ENCODE assay signal across 9 mouse cellular contexts in genomic region chr12:34906376-34906703, GRCm38 (mm10). TPM values are rescaled to one million over a fixed set of nuclear protein-coding genes. Genes with fewer than 3 reads are reported as not detected.
A peak's percentile ranks its signal among the peaks of the same experiment; 100 is the strongest.
DNase-seq lines count a peak whose midpoint lies in the region; ATAC-seq and TF ChIP-seq lines count a peak whose summit lies in the region.
"Had no signal": no experiment of that assay in that cellular context is flagged by ENCODE, and none has a peak within 500 bp of the region (broad histone marks: within the 10 kb centered on the region; RNA-seq: fewer than 3 reads in every experiment).

No protein-coding gene starts in this region.

- H3K9me3 ChIP-seq in heart, embryonic 11.5 days (replicated peaks; ENCODE audit: control insufficient read depth, low read length): no peaks in the 10 kb centered on the region
- no peaks in the 10 kb centered on the region for H3K9me3 ChIP-seq in ES-Bruce4 (replicated peaks; ENCODE audit: control insufficient read depth, insufficient read depth, low read length, poor library complexity, severe bottlenecking)
- H3K9me3 ChIP-seq in forebrain, postnatal 0 days (ENCODE audit: low read length): no peaks in the 10 kb centered on the region
- no peaks in the 10 kb centered on the region for H3K9me3 ChIP-seq in liver, embryonic 16.5 days (replicated peaks; ENCODE audit: control insufficient read depth, low read length)

- H3K9ac ChIP-seq in heart, embryonic 11.5 days (ENCODE audit: low read depth, low read length): peak overlapping the region; percentile 65
- H3K9ac ChIP-seq in ES-Bruce4 (ENCODE audit: low read depth, poor library complexity, severe bottlenecking): peak overlapping the region; percentile 75
- peak overlapping the region; percentile 84 for H3K9ac ChIP-seq in forebrain, postnatal 0 days
- no peak overlapping the region for H3K9ac ChIP-seq in liver, embryonic 16.5 days (ENCODE audit: low read depth, low read length)

- H3K4me3 ChIP-seq in heart, embryonic 11.5 days (ENCODE audit: low read depth, low read length): peak overlapping the region; percentile 71
- peak overlapping the region; percentile 86 for H3K4me3 ChIP-seq in ES-Bruce4 (ENCODE audit: low read depth, low read length)
- H3K4me3 ChIP-seq in forebrain, postnatal 0 days (ENCODE audit: low read depth, low read length): peak overlapping the region; percentile 82
- H3K4me3 ChIP-seq in liver, embryonic 16.5 days (ENCODE audit: low read depth, low read length): peak overlapping the region; percentile 54

- no peaks in the 10 kb centered on the region for H3K4me1 ChIP-seq in heart, embryonic 11.5 days (ENCODE audit: control insufficient read depth, insufficient read depth, low read length)
- no peaks in the 10 kb centered on the region for H3K4me1 ChIP-seq in ES-Bruce4 (ENCODE audit: control insufficient read depth, insufficient read depth, low read length)
- no peaks in the 10 kb centered on the region for H3K4me1 ChIP-seq in forebrain, postnatal 0 days (ENCODE audit: insufficient read depth)
- H3K4me1 ChIP-seq in liver, embryonic 16.5 days (ENCODE audit: control insufficient read depth, low read depth, low read length): no peaks in the 10 kb centered on the region

- peaks cover 9% of the 10 kb centered on the region for H3K27me3 ChIP-seq in heart, embryonic 11.5 days (ENCODE audit: control insufficient read depth, insufficient read depth, low read length)
- no peaks in the 10 kb centered on the region for H3K27me3 ChIP-seq in ES-Bruce4 (ENCODE audit: control insufficient read depth, insufficient read depth, low read length, poor library complexity, severe bottlenecking)
- no peaks in the 10 kb centered on the region for H3K27me3 ChIP-seq in forebrain, postnatal 0 days (ENCODE audit: insufficient read depth, low read length)
- peaks cover 28% of the 10 kb centered on the region for H3K27me3 ChIP-seq in liver, embryonic 16.5 days (ENCODE audit: control insufficient read depth, insufficient read depth, low read depth, low read length)

- TF ChIP-seq POLR2A in ES-Bruce4 (IDR thresholded peaks at IDR 0.05; ENCODE audit: insufficient read depth, low read length): no peak

- H3K36me3 ChIP-seq in heart, embryonic 11.5 days (ENCODE audit: control insufficient read depth, insufficient read depth, low read length): no peaks in the 10 kb centered on the region
- no peaks in the 10 kb centered on the region for H3K36me3 ChIP-seq in ES-Bruce4 (ENCODE audit: control insufficient read depth, insufficient read depth, low read length, poor library complexity, severe bottlenecking)
- no peaks in the 10 kb centered on the region for H3K36me3 ChIP-seq in forebrain, postnatal 0 days (ENCODE audit: insufficient read depth)
- no peaks in the 10 kb centered on the region for H3K36me3 ChIP-seq in liver, embryonic 16.5 days (ENCODE audit: control insufficient read depth, insufficient read depth)
- H3K36me3 ChIP-seq: G1E had no signal

- no peak overlapping the region for H3K27ac ChIP-seq in heart, embryonic 11.5 days (ENCODE audit: low read depth, low read length)
- no peak overlapping the region for H3K27ac ChIP-seq in ES-Bruce4 (ENCODE audit: insufficient read depth, low read length)
- peak overlapping the region; percentile 76; the same call in 1 of the 2 replicates for H3K27ac ChIP-seq in forebrain, postnatal 0 days (ENCODE audit: low read depth, low read length)
- H3K27ac ChIP-seq in liver, embryonic 16.5 days (ENCODE audit: low read length): no peak overlapping the region

- TF ChIP-seq CTCF in ES-Bruce4 (IDR thresholded peaks at IDR 0.05; ENCODE audit: low read depth, low read length): no peak
- TF ChIP-seq CTCF in forebrain, postnatal 0 days (IDR thresholded peaks at IDR 0.05; ENCODE audit: low read depth): no peak

- WGBS in heart, embryonic 11.5 days (ENCODE audit: insufficient replicate concordance): 0% methylated on average over 10 of the region's 10 CpGs
- WGBS in forebrain, postnatal 0 days: 1% methylated on average over 10 of the region's 10 CpGs
- under 1% methylated on average over 10 of the region's 10 CpGs for WGBS in liver, embryonic 16.5 days (ENCODE audit: insufficient replicate concordance)

- no peak for ATAC-seq in heart, embryonic 11.5 days (replicated peaks; ENCODE audit: insufficient number of reproducible peaks, low FRiP score, low TSS enrichment)
- no peak for ATAC-seq in forebrain, postnatal 0 days
- no peak for ATAC-seq in liver, embryonic 16.5 days (ENCODE audit: low read depth)

- DNase-seq in heart, adult 8-10 months (ENCODE audit: low spot score): no peak
- peak; percentile 31 for DNase-seq in forebrain, postnatal 0 days
- DNase-seq in retina, postnatal 1 day: no peak
- no peak for DNase-seq in T-cell, adult 2 months (ENCODE audit: low spot score)
- DNase-seq in thymus, postnatal 36 days: no peak

- no peak for TF ChIP-seq EP300 in ES-Bruce4 (IDR thresholded peaks at IDR 0.05; ENCODE audit: insufficient read depth, low read depth, low read length)

- peak overlapping the region; percentile 88 for H3K4me2 ChIP-seq in heart, embryonic 11.5 days
- H3K4me2 ChIP-seq in forebrain, postnatal 0 days (ENCODE audit: low read depth): peak overlapping the region; percentile 84
- peak overlapping the region; percentile 57 for H3K4me2 ChIP-seq in liver, embryonic 16.5 days (ENCODE audit: low read depth, low read length)

RNA-seq across cellular contexts. Expression of gene Hdac9, which starts 10.6 kb away (rescaled TPM):
- polyA plus RNA-seq in heart, embryonic 11.5 days (2014; fragmentation: Nextera tagmentation; extraction: Ambion mirVana): 28.8 and 29.3 TPM in 2 replicates
- 10 to 100 TPM; 15.6 to 20.6 (median 19.3) TPM for total RNA-seq in heart, adult 8-10 months (2022)
- polyA plus RNA-seq in ES-Bruce4 (2011; ENCODE audit: insufficient read depth, insufficient read length, low read depth, missing spikeins): 1.3 and 1.6 TPM in 2 replicates
- total RNA-seq in forebrain, postnatal 0 days (2014; rRNA removed): 21.6 and 23.3 TPM in 2 replicates
- 9.5 and 14.9 TPM in 2 replicates for polyA plus RNA-seq in forebrain, postnatal 0 days (2015; fragmentation: Nextera tagmentation; extraction: Ambion mirVana)
- 1.4 and 1.6 TPM in 2 replicates for polyA plus RNA-seq in liver, embryonic 16.5 days (2015; fragmentation: Nextera tagmentation; extraction: Ambion mirVana)
- polyA plus RNA-seq: G1E had no signal
